Comparison of ENCODE assay signal across 8 mouse cellular contexts in the genomic region with DNA sequence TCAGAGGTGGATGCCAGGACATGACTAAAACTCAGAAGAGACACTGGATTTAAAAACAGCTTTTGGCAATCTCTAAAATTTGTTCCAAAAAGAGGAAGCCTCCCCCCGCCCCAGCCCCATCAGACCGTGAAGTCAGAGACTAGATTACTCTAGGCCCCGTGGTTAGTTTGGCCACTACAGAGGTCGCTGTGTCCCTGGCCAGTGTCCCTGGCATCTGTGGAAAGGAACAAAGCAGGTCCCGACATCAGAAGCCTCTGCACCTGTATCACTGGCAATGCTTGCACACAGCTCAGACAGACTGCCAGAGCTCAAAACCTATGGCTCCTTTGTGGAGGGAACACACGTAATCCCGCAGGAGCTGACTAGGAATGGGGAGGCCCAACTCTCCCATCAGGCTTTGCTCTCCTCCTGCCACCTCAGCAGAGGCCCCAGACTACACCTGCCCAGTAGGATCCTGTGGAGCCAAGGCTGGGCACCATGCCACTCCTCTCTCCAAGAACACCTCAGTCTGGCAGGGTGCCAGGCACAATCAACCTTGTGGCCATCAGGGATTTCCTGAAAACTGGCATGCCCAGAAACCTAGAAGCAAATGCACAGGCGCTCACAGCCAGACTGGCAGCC. TPM values are rescaled to one million over a fixed set of nuclear protein-coding genes. Genes with fewer than 3 reads are reported as not detected.
DNase-seq lines count a peak whose midpoint lies in the region; ATAC-seq lines count a peak whose summit lies in the region.

No protein-coding gene starts in this region.

- H3K4me3 ChIP-seq in forebrain, embryonic 15.5 days: no peak overlapping the region

- no peak for ATAC-seq in forebrain, embryonic 15.5 days (replicated peaks)
- peak; percentile 38 for ATAC-seq in megakaryocyte, adult 5-6 weeks (ENCODE audit: poor library complexity, severe bottlenecking)

- 45% methylated on average over 8 of the region's 8 CpGs for WGBS in forebrain, embryonic 15.5 days

- H3K9ac ChIP-seq in forebrain, embryonic 15.5 days (replicated peaks): no peak overlapping the region

- no peaks in the 10 kb centered on the region for H3K36me3 ChIP-seq in forebrain, embryonic 15.5 days

- peaks cover 53% of the 10 kb centered on the region for H3K4me1 ChIP-seq in forebrain, embryonic 15.5 days

- peak; percentile 42 to 55 for DNase-seq in heart, adult 18-20 months
- DNase-seq in heart, adult 8-10 months (ENCODE audit: low spot score): no peak
- DNase-seq in adrenal gland, adult 2 months: peak; percentile 63
- DNase-seq in kidney, adult 18-20 months: peak; percentile 86
- no peak for DNase-seq in thymus, adult 18-20 months
- DNase-seq in urinary bladder, postnatal 10 days (ENCODE audit: low spot score): no peak

- H3K27me3 ChIP-seq in forebrain, embryonic 15.5 days: no peaks in the 10 kb centered on the region

- H3K9me3 ChIP-seq in forebrain, embryonic 15.5 days: no peaks in the 10 kb centered on the region

- no peak overlapping the region for H3K4me2 ChIP-seq in forebrain, embryonic 15.5 days (replicated peaks)

- H3K27ac ChIP-seq in forebrain, embryonic 15.5 days (replicated peaks): peak overlapping the region; percentile 38

RNA-seq across cellular contexts. Expression of a gene that starts 5.2 kb away (rescaled TPM):
- 1 to 10 TPM; 3.2 to 4.3 TPM for total RNA-seq in heart, adult 18-20 months (2021)
- 1 to 10 TPM; 3.1 to 4.5 (median 3.7) TPM for total RNA-seq in heart, adult 8-10 months (2022)
- 10 to 100 TPM; 17.5 to 40.5 TPM for total RNA-seq in adrenal gland, adult 2 months (2021)
- 46.9 and 73.5 TPM in 2 replicates for polyA plus RNA-seq in adrenal gland, adult 2 months (2012; rRNA removed)
- polyA plus RNA-seq in forebrain, embryonic 15.5 days (2015; fragmentation: Nextera tagmentation; extraction: Ambion mirVana): 11.1 and 11.3 TPM in 2 replicates
- total RNA-seq in megakaryocyte, adult 5-6 weeks (2015): 5.7 TPM in 2 replicates
- 3.6 and 5.7 TPM in 2 replicates for total RNA-seq in megakaryocyte, adult 5-6 weeks (2017)

RNA-seq across cellular contexts. Expression of a gene that starts 5.3 kb away (rescaled TPM):
- 1 to 10 TPM; 5.4 to 7.1 TPM for total RNA-seq in heart, adult 18-20 months (2021)
- total RNA-seq in heart, adult 8-10 months (2022): 1 to 10 TPM; 5.1 to 5.9 (median 5.7) TPM
- total RNA-seq in adrenal gland, adult 2 months (2021): 10 to 100 TPM; 34.5 to 47.3 TPM
- 87.2 and 88.1 TPM in 2 replicates for polyA plus RNA-seq in adrenal gland, adult 2 months (2012; rRNA removed)
- polyA plus RNA-seq in forebrain, embryonic 15.5 days (2015; fragmentation: Nextera tagmentation; extraction: Ambion mirVana): 26.2 and 30.7 TPM in 2 replicates
- total RNA-seq in megakaryocyte, adult 5-6 weeks (2015): 19.0 and 19.3 TPM in 2 replicates
- 7.2 and 10.9 TPM in 2 replicates for total RNA-seq in megakaryocyte, adult 5-6 weeks (2017)

Comparison
In these comparisons a context has a peak if more than half of its experiments do, and no peak if none do; other contexts are left out.
1. DNase-seq: peak in heart, adult 18-20 months (2 of 2), adrenal gland, adult 2 months (single experiment) and kidney, adult 18-20 months (single experiment); none in heart, adult 8-10 months (single experiment), thymus, adult 18-20 months (0 of 2) and urinary bladder, postnatal 10 days (single experiment).